8 mouse cellular contexts compared by ENCODE assay signal in the genomic region with DNA sequence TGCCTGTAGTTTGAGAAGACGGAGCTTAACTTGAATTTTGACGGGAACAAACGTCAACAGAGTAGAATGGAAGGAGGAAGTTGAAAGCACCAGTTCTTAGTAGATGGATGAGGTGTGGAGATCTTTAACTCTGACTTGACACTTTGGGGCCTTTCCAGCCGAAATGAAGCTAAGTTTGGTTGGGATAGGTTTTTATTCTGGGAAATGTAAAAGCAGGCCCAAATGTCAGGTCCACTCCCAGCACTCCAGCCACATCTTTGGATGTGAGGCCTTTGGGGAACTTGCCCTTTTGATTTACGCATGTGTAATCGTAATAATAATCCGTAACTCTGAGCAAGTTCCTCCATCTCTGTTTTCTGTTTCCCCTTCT. TPM values are rescaled to one million over a fixed set of nuclear protein-coding genes. Genes with fewer than 3 reads are reported as not detected.
DNase-seq lines count a peak whose midpoint lies in the region; ATAC-seq and TF ChIP-seq lines count a peak whose summit lies in the region.

No protein-coding gene starts in this region.

- no peak for DNase-seq in liver, adult 2 months (ENCODE audit: extremely low read depth, low read depth, low spot score)
- DNase-seq in liver: no peak
- DNase-seq in limb, embryonic 11.5 days (ENCODE audit: low spot score): no peak
- no peak for DNase-seq in right cerebral cortex, postnatal 10 days (ENCODE audit: low spot score in 2 of 2)
- DNase-seq in left cerebral cortex, postnatal 14 days (ENCODE audit: low spot score in 2 of 2): no peak
- DNase-seq in frontal cortex, postnatal 10 days (ENCODE audit: low spot score in 2 of 2): no peak

- peak overlapping the region; percentile 90 for H3K4me3 ChIP-seq in liver, adult 2 months (ENCODE audit: insufficient read depth, low read depth, low read length)
- H3K4me3 ChIP-seq in embryonic facial prominence, embryonic 12.5 days: peak overlapping the region; percentile 54
- peak overlapping the region; percentile 51 for H3K4me3 ChIP-seq in limb, embryonic 11.5 days (ENCODE audit: low read depth, low read length)
- H3K4me3 ChIP-seq in neural tube, embryonic 15.5 days (replicated peaks): peak overlapping the region; percentile 73

- ATAC-seq in embryonic facial prominence, embryonic 12.5 days (ENCODE audit: insufficient number of reproducible peaks, insufficient read depth, low FRiP score, low TSS enrichment): no peak
- no peak for ATAC-seq in limb, embryonic 11.5 days (ENCODE audit: insufficient number of reproducible peaks, low FRiP score, low TSS enrichment, low read depth)
- no peak for ATAC-seq in neural tube, embryonic 15.5 days (ENCODE audit: low FRiP score)

- 0 out of 2 replicates have a peak, but pooled peaks cover 2% of the 10 kb centered on the region for H3K36me3 ChIP-seq in liver, adult 2 months (ENCODE audit: control insufficient read depth, insufficient read depth, low read length)
- no peaks in the 10 kb centered on the region for H3K36me3 ChIP-seq in embryonic facial prominence, embryonic 12.5 days
- H3K36me3 ChIP-seq in limb, embryonic 11.5 days (ENCODE audit: control insufficient read depth, insufficient read depth, low read length): no peaks in the 10 kb centered on the region
- H3K36me3 ChIP-seq in neural tube, embryonic 15.5 days: no peaks in the 10 kb centered on the region

- H3K79me2 ChIP-seq in liver, adult 2 months (ENCODE audit: control insufficient read depth, insufficient read depth, low read length): peaks cover 18% of the 10 kb centered on the region; the same call in 1 of the 2 replicates

- no peaks in the 10 kb centered on the region for H3K27me3 ChIP-seq in liver, adult 2 months (ENCODE audit: control insufficient read depth, insufficient read depth, low read length)
- H3K27me3 ChIP-seq in embryonic facial prominence, embryonic 12.5 days: peaks cover 38% of the 10 kb centered on the region
- H3K27me3 ChIP-seq in limb, embryonic 11.5 days (ENCODE audit: control insufficient read depth, insufficient read depth, low read length): peaks cover 18% of the 10 kb centered on the region; the same call in 1 of the 2 replicates
- H3K27me3 ChIP-seq in neural tube, embryonic 15.5 days (replicated peaks): 0 out of 2 replicates have a peak, but pooled peaks cover 11% of the 10 kb centered on the region

- TF ChIP-seq CTCF in liver, adult 2 months (IDR thresholded peaks at IDR 0.05; ENCODE audit: low read depth, low read length): no peak

- peak overlapping the region; percentile 89 for H3K9ac ChIP-seq in liver, adult 2 months (ENCODE audit: low read depth, low read length)
- peak overlapping the region; percentile 54; the same call in 1 of the 2 replicates for H3K9ac ChIP-seq in embryonic facial prominence, embryonic 12.5 days
- peak overlapping the region; percentile 48 for H3K9ac ChIP-seq in limb, embryonic 11.5 days (ENCODE audit: low read length)
- H3K9ac ChIP-seq in neural tube, embryonic 15.5 days (replicated peaks): peak overlapping the region; percentile 58

- intact Hi-C loops in left cerebral cortex, postnatal 14 days (cut with DNase I): no loop called here

- peaks cover 29% of the 10 kb centered on the region for H3K4me1 ChIP-seq in liver, adult 2 months (ENCODE audit: control insufficient read depth, insufficient read depth, low read length)
- H3K4me1 ChIP-seq in embryonic facial prominence, embryonic 12.5 days: peaks cover 13% of the 10 kb centered on the region; the same call in 1 of the 2 replicates
- peaks cover 3% of the 10 kb centered on the region; the same call in 1 of the 2 replicates for H3K4me1 ChIP-seq in limb, embryonic 11.5 days (ENCODE audit: control insufficient read depth, insufficient read depth, low read length)
- H3K4me1 ChIP-seq in neural tube, embryonic 15.5 days: peaks cover 43% of the 10 kb centered on the region

- no peak for TF ChIP-seq POLR2A in liver, adult 2 months (IDR thresholded peaks at IDR 0.05; ENCODE audit: extremely low read depth, insufficient read depth, low read length)

- no peaks in the 10 kb centered on the region for H3K9me3 ChIP-seq in embryonic facial prominence, embryonic 12.5 days
- H3K9me3 ChIP-seq in limb, embryonic 11.5 days (ENCODE audit: control insufficient read depth, low read length): no peaks in the 10 kb centered on the region
- H3K9me3 ChIP-seq in neural tube, embryonic 15.5 days (replicated peaks): no peaks in the 10 kb centered on the region

- H3K27ac ChIP-seq in liver, adult 2 months (replicated peaks; ENCODE audit: insufficient read depth, low read depth, low read length): peak overlapping the region; percentile 92
- H3K27ac ChIP-seq in embryonic facial prominence, embryonic 12.5 days: no peak overlapping the region
- no peak overlapping the region for H3K27ac ChIP-seq in limb, embryonic 11.5 days (replicated peaks; ENCODE audit: low read depth, low read length)
- peak overlapping the region; percentile 64; the same call in 1 of the 2 replicates for H3K27ac ChIP-seq in neural tube, embryonic 15.5 days (replicated peaks)

- H3K4me2 ChIP-seq in embryonic facial prominence, embryonic 12.5 days (replicated peaks): peak overlapping the region; percentile 97
- peak overlapping the region; percentile 98 for H3K4me2 ChIP-seq in limb, embryonic 11.5 days (ENCODE audit: low read depth, severe bottlenecking)
- peak overlapping the region; percentile 85 for H3K4me2 ChIP-seq in neural tube, embryonic 15.5 days

- whole genome bisulfite sequencing in liver, adult 2 months: 4% methylated on average over 7 of the region's 7 CpGs
- 38% methylated on average over 7 of the region's 7 CpGs for WGBS in embryonic facial prominence, embryonic 12.5 days
- 32% methylated on average over 7 of the region's 7 CpGs for WGBS in limb, embryonic 11.5 days
- WGBS in neural tube, embryonic 15.5 days: 11% methylated on average over 7 of the region's 7 CpGs

RNA-seq across cellular contexts. Expression of gene Nuak2, which starts 0.7 kb away (rescaled TPM):
- 3.8 and 4.8 TPM in 2 replicates for total RNA-seq in liver, adult 2 months (2014; rRNA removed)
- 6.4 and 8.0 TPM in 2 replicates for polyA plus RNA-seq in liver, adult 2 months (2012; rRNA removed)
- 6.3 TPM in 2 replicates for polyA plus RNA-seq in embryonic facial prominence, embryonic 12.5 days (2016; fragmentation: Nextera tagmentation; extraction: Ambion mirVana)
- polyA plus RNA-seq in limb, embryonic 11.5 days (2014; fragmentation: Nextera tagmentation; extraction: Ambion mirVana): 0.56 and 1.2 TPM in 2 replicates
- polyA plus RNA-seq in neural tube, embryonic 15.5 days (2015; fragmentation: Nextera tagmentation; extraction: Ambion mirVana): 6.6 and 7.1 TPM in 2 replicates
- total RNA-seq in left cerebral cortex, postnatal 14 days (2021): 1 to 10 TPM; 1.6 to 1.7 TPM

RNA-seq across cellular contexts. Expression of gene Klhdc8a, which starts 18.2 kb away (rescaled TPM):
- total RNA-seq in liver, adult 2 months (2014; rRNA removed): 0.18 and 0.81 TPM in 2 replicates
- 1.2 and 1.4 TPM in 2 replicates for polyA plus RNA-seq in liver, adult 2 months (2012; rRNA removed)
- 0.47 and 0.87 TPM in 2 replicates for polyA plus RNA-seq in embryonic facial prominence, embryonic 12.5 days (2016; fragmentation: Nextera tagmentation; extraction: Ambion mirVana)
- polyA plus RNA-seq in limb, embryonic 11.5 days (2014; fragmentation: Nextera tagmentation; extraction: Ambion mirVana): 0.07 TPM in 1 of 2 replicates, not detected in the other
- 7.5 TPM in 2 replicates for polyA plus RNA-seq in neural tube, embryonic 15.5 days (2015; fragmentation: Nextera tagmentation; extraction: Ambion mirVana)
- 10 to 100 TPM; 13.1 to 16.8 TPM for total RNA-seq in left cerebral cortex, postnatal 14 days (2021)

Comparison
In these comparisons a context has a peak if more than half of its experiments do, and no peak if none do; other contexts are left out.
1. H3K27ac ChIP-seq: peak in liver, adult 2 months (single experiment) and neural tube, embryonic 15.5 days (single experiment); none in embryonic facial prominence, embryonic 12.5 days (single experiment) and limb, embryonic 11.5 days (single experiment).
2. Peak in every context shown above with its lines, with median percentiles within 50 percentile points of each other: H3K4me3 ChIP-seq, H3K9ac ChIP-seq and H3K4me2 ChIP-seq.